Comparison of ENCODE assay signal across 8 mouse cellular contexts in genomic region chr11:69965271-69966005, GRCm38 (mm10). TPM values are rescaled to one million over a fixed set of nuclear protein-coding genes. Genes with fewer than 3 reads are reported as not detected.
DNase-seq lines count a peak whose midpoint lies in the region; ATAC-seq and TF ChIP-seq lines count a peak whose summit lies in the region.

No protein-coding gene starts in this region.

- peak overlapping the region; percentile 73 for H3K9ac ChIP-seq in lung, embryonic 16.5 days (ENCODE audit: low read length)
- peak overlapping the region; percentile 59; the same call in 1 of the 2 replicates for H3K9ac ChIP-seq in stomach, postnatal 0 days (ENCODE audit: low read length)

- no peak for TF ChIP-seq CTCF in kidney, adult 2 months (conservative IDR thresholded peaks at IDR 0.05; ENCODE audit: insufficient read depth, insufficient read length, low read depth, low read length)
- TF ChIP-seq CTCF in stomach, postnatal 0 days (IDR thresholded peaks at IDR 0.05; ENCODE audit: low read depth) = peak; percentile 8; the same call in 1 of the 2 replicates
- TF ChIP-seq CTCF in layer of hippocampus, adult 2 months (conservative IDR thresholded peaks at IDR 0.05) = no peak

- peak; percentile 29 for DNase-seq in thymus, postnatal 4 days
- no peak for DNase-seq in thymus, adult 18-20 months
- peak; percentile 77 for DNase-seq in kidney, adult 2 months
- peak; percentile 89 for DNase-seq in stomach, postnatal 0 days (ENCODE audit: low spot score)
- DNase-seq in spleen, postnatal 36 days (ENCODE audit: low spot score in 2 of 2) = no peak
- DNase-seq in layer of hippocampus, adult 2 months (ENCODE audit: low spot score in 2 of 2) = no peak
- no peak for DNase-seq in right cerebral cortex, postnatal 25 days

- H3K36me3 ChIP-seq in kidney, adult 2 months (ENCODE audit: control insufficient read depth, insufficient read depth, low read length) = no peaks in the 10 kb centered on the region
- H3K36me3 ChIP-seq in lung, embryonic 16.5 days (ENCODE audit: control insufficient read depth, insufficient read depth, low read length) = peaks cover 18% of the 10 kb centered on the region
- H3K36me3 ChIP-seq in stomach, postnatal 0 days (ENCODE audit: control insufficient read depth, insufficient read depth, low read length) = peaks cover 7% of the 10 kb centered on the region; the same call in 1 of the 2 replicates

- peak; percentile 15 for TF ChIP-seq POLR2A in kidney, adult 2 months (IDR thresholded peaks at IDR 0.05; ENCODE audit: low read depth, low read length)

- H3K27ac ChIP-seq in kidney, adult 2 months (ENCODE audit: insufficient read depth, low read depth, low read length) = peak overlapping the region; percentile 72
- H3K27ac ChIP-seq in lung, embryonic 16.5 days (ENCODE audit: low read length) = peak overlapping the region; percentile 87
- H3K27ac ChIP-seq in stomach, postnatal 0 days (replicated peaks) = peak overlapping the region; percentile 82
- no peak overlapping the region for H3K27ac ChIP-seq in layer of hippocampus, adult 2 months

- H3K9me3 ChIP-seq in lung, embryonic 16.5 days (ENCODE audit: control insufficient read depth, low read length) = no peaks in the 10 kb centered on the region
- H3K9me3 ChIP-seq in stomach, postnatal 0 days (ENCODE audit: control insufficient read depth, low read length) = no peaks in the 10 kb centered on the region

- no peak for TF ChIP-seq EP300 in stomach, postnatal 0 days (optimal IDR thresholded peaks at IDR 0.05)

- peak overlapping the region; percentile 70 for H3K4me3 ChIP-seq in kidney, adult 2 months (ENCODE audit: insufficient read depth, low read depth, low read length)
- peak overlapping the region; percentile 60 for H3K4me3 ChIP-seq in lung, embryonic 16.5 days (ENCODE audit: low read length)
- peak overlapping the region; percentile 43 for H3K4me3 ChIP-seq in stomach, postnatal 0 days (ENCODE audit: low read depth, low read length)
- H3K4me3 ChIP-seq in layer of hippocampus, adult 2 months = no peak overlapping the region

- WGBS in kidney, adult 2 months = 7% methylated on average over 49 of the region's 49 CpGs
- WGBS in lung, embryonic 16.5 days = 2% methylated on average over 47 of the region's 49 CpGs
- 6% methylated on average over 49 of the region's 49 CpGs for WGBS in stomach, postnatal 0 days

- ATAC-seq in lung, embryonic 16.5 days (ENCODE audit: low read depth) = peak; percentile 87
- peak; percentile 67 for ATAC-seq in stomach, postnatal 0 days (ENCODE audit: low FRiP score, low TSS enrichment)

- peaks cover 1% of the 10 kb centered on the region; the same call in 1 of the 2 replicates for H3K27me3 ChIP-seq in kidney, adult 2 months (replicated peaks; ENCODE audit: control insufficient read depth, insufficient read depth, low read length)
- H3K27me3 ChIP-seq in lung, embryonic 16.5 days (ENCODE audit: control insufficient read depth, insufficient read depth, low read depth, low read length) = peaks cover 37% of the 10 kb centered on the region
- H3K27me3 ChIP-seq in stomach, postnatal 0 days (ENCODE audit: control insufficient read depth, insufficient read depth, low read length) = peaks cover 6% of the 10 kb centered on the region; the same call in 1 of the 2 replicates

- H3K4me2 ChIP-seq in lung, embryonic 16.5 days (ENCODE audit: low read depth, low read length) = peak overlapping the region; percentile 60
- H3K4me2 ChIP-seq in stomach, postnatal 0 days (replicated peaks; ENCODE audit: low read depth) = peak overlapping the region; percentile 65

- H3K4me1 ChIP-seq in kidney, adult 2 months (ENCODE audit: control insufficient read depth, insufficient read depth, low read length) = peaks cover 3% of the 10 kb centered on the region; the same call in 1 of the 2 replicates
- peaks cover 8% of the 10 kb centered on the region for H3K4me1 ChIP-seq in lung, embryonic 16.5 days (replicated peaks; ENCODE audit: control insufficient read depth, insufficient read depth, low read length)
- peaks cover 2% of the 10 kb centered on the region; the same call in 1 of the 2 replicates for H3K4me1 ChIP-seq in stomach, postnatal 0 days (replicated peaks; ENCODE audit: control insufficient read depth, insufficient read depth)

RNA-seq across cellular contexts. Expression of gene Cldn7, which starts 0.9 kb away (rescaled TPM):
- polyA plus RNA-seq in kidney, adult 2 months (2012; rRNA removed) = 39.2 and 40.0 TPM in 2 replicates
- 172 and 202 TPM in 2 replicates for polyA plus RNA-seq in lung, embryonic 16.5 days (2015; fragmentation: Nextera tagmentation; extraction: Ambion mirVana)
- 119 and 125 TPM in 2 replicates for polyA plus RNA-seq in stomach, postnatal 0 days (2015; fragmentation: Nextera tagmentation; extraction: Ambion mirVana)
- total RNA-seq in layer of hippocampus, adult 2 months (2021) = not detected

RNA-seq across cellular contexts. Expression of gene Ctdnep1, which starts 15.5 kb away (rescaled TPM):
- 84.4 and 104 TPM in 2 replicates for polyA plus RNA-seq in kidney, adult 2 months (2012; rRNA removed)
- polyA plus RNA-seq in lung, embryonic 16.5 days (2015; fragmentation: Nextera tagmentation; extraction: Ambion mirVana) = 20.6 and 23.0 TPM in 2 replicates
- 13.1 and 14.9 TPM in 2 replicates for polyA plus RNA-seq in stomach, postnatal 0 days (2015; fragmentation: Nextera tagmentation; extraction: Ambion mirVana)
- 100 to 1,000 TPM; 106 to 114 TPM for total RNA-seq in layer of hippocampus, adult 2 months (2021)

RNA-seq across cellular contexts. Expression of gene Elp5, which starts 16.9 kb away (rescaled TPM):
- polyA plus RNA-seq in kidney, adult 2 months (2012; rRNA removed) = 66.3 and 68.4 TPM in 2 replicates
- polyA plus RNA-seq in lung, embryonic 16.5 days (2015; fragmentation: Nextera tagmentation; extraction: Ambion mirVana) = 98.4 and 99.2 TPM in 2 replicates
- 73.1 and 73.4 TPM in 2 replicates for polyA plus RNA-seq in stomach, postnatal 0 days (2015; fragmentation: Nextera tagmentation; extraction: Ambion mirVana)
- 10 to 100 TPM; 72.8 to 72.9 TPM for total RNA-seq in layer of hippocampus, adult 2 months (2021)

RNA-seq across cellular contexts. Expression of gene Slc2a4, which starts 17.4 kb away (rescaled TPM):
- 74.2 and 78.6 TPM in 2 replicates for polyA plus RNA-seq in kidney, adult 2 months (2012; rRNA removed)
- polyA plus RNA-seq in lung, embryonic 16.5 days (2015; fragmentation: Nextera tagmentation; extraction: Ambion mirVana) = 17.1 and 17.2 TPM in 2 replicates
- polyA plus RNA-seq in stomach, postnatal 0 days (2015; fragmentation: Nextera tagmentation; extraction: Ambion mirVana) = 36.4 and 40.5 TPM in 2 replicates
- total RNA-seq in layer of hippocampus, adult 2 months (2021) = 1 to 10 TPM; 1.8 to 2.2 TPM

RNA-seq across cellular contexts. Expression of gene Gabarap, which starts 25.5 kb away (rescaled TPM):
- 746 and 1,018 TPM in 2 replicates for polyA plus RNA-seq in kidney, adult 2 months (2012; rRNA removed)
- 515 and 536 TPM in 2 replicates for polyA plus RNA-seq in lung, embryonic 16.5 days (2015; fragmentation: Nextera tagmentation; extraction: Ambion mirVana)
- polyA plus RNA-seq in stomach, postnatal 0 days (2015; fragmentation: Nextera tagmentation; extraction: Ambion mirVana) = 536 and 544 TPM in 2 replicates
- 100 to 1,000 TPM; 216 to 229 TPM for total RNA-seq in layer of hippocampus, adult 2 months (2021)

Comparison
In these comparisons a context has a peak if more than half of its experiments do, and no peak if none do; other contexts are left out.
1. DNase-seq: peak in thymus, postnatal 4 days (single experiment), kidney, adult 2 months (single experiment) and stomach, postnatal 0 days (single experiment); none in thymus, adult 18-20 months (0 of 2), spleen, postnatal 36 days (0 of 2), layer of hippocampus, adult 2 months (0 of 2) and right cerebral cortex, postnatal 25 days (single experiment).